Mouse (Mus musculus): Measurements from ENCODE around the gene Ndufs1. TPM values are rescaled to one million over a fixed set of nuclear protein-coding genes. Genes with fewer than 3 reads are reported as not detected.

Ndufs1 gene
- total and polyA plus RNA-seq, 2 experiments from 2014 or later: 105 to 148 TPM

- Histone ChIP-seq H3K4me2 (ENCODE audit: low read depth, low read length) (no peak overlapping the region), H3K9me3 (ENCODE audit: low read length) (no peaks in the 10 kb centered on the region), H3K9ac (replicated peaks; ENCODE audit: low read length) (no peak overlapping the region), H3K4me1 (ENCODE audit: insufficient read depth, low read length) (peaks cover 5% of the 10 kb centered on the region; the same call in 1 of the 2 replicates), H3K27me3 (ENCODE audit: insufficient read depth, low read length) (no peaks in the 10 kb centered on the region), H3K27ac (no peak overlapping the region), H3K36me3 (ENCODE audit: insufficient read depth, low read length) (peaks cover 23% of the 10 kb centered on the region), H3K4me3 (ENCODE audit: low read length) (no peak overlapping the region)
- no peak for DNase-seq (ENCODE audit: low spot score)
- no peak for TF ChIP-seq CTCF (IDR thresholded peaks at IDR 0.05; ENCODE audit: low read depth)
- ATAC-seq: no peak
- WGBS: 94% methylated on average over 2 of the region's 2 CpGs
Observed at GRCm38 (mm10) chr1:63120382-63120781, 56.3 kb downstream of the Ndufs1 start.

GRCm38 (mm10) chr1:63119675-63120074, 57.0 kb downstream of the Ndufs1 start:
- WGBS: 86% methylated on average over 4 of the region's 4 CpGs
- H3K27ac ChIP-seq: no peak overlapping the region
- H3K4me1 ChIP-seq (ENCODE audit: insufficient read depth, low read length): peaks cover 5% of the 10 kb centered on the region; the same call in 1 of the 2 replicates
- TF ChIP-seq CTCF (IDR thresholded peaks at IDR 0.05; ENCODE audit: low read depth): no peak
- H3K4me2 ChIP-seq (ENCODE audit: low read depth, low read length): no peak overlapping the region
- H3K9me3 ChIP-seq (ENCODE audit: low read length): no peaks in the 10 kb centered on the region
- H3K36me3 ChIP-seq (ENCODE audit: insufficient read depth, low read length): peaks cover 23% of the 10 kb centered on the region
- no peaks in the 10 kb centered on the region for H3K27me3 ChIP-seq (ENCODE audit: insufficient read depth, low read length)
- ATAC-seq (no peak), DNase-seq (ENCODE audit: low spot score) (no peak)
- H3K4me3 ChIP-seq (ENCODE audit: low read length): no peak overlapping the region
- H3K9ac ChIP-seq (replicated peaks; ENCODE audit: low read length): no peak overlapping the region

- Histone ChIP-seq H3K4me1 (ENCODE audit: insufficient read depth, low read length) (peaks cover 6% of the 10 kb centered on the region), H3K36me3 (ENCODE audit: insufficient read depth, low read length) (peaks cover 7% of the 10 kb centered on the region; the same call in 1 of the 2 replicates), H3K27ac (peak overlapping the region; percentile 98; the same call in 1 of the 2 replicates), H3K27me3 (ENCODE audit: insufficient read depth, low read length) (no peaks in the 10 kb centered on the region), H3K4me3 (ENCODE audit: low read length) (peak overlapping the region; percentile 97), H3K4me2 (ENCODE audit: low read depth, low read length) (peak overlapping the region; percentile 94), H3K9ac (replicated peaks; ENCODE audit: low read length) (peak overlapping the region; percentile 100; the same call in 1 of the 2 replicates), H3K9me3 (ENCODE audit: low read length) (no peaks in the 10 kb centered on the region)
- no peak for TF ChIP-seq CTCF (IDR thresholded peaks at IDR 0.05; ENCODE audit: low read depth)
- no peak for ATAC-seq
- no peak for DNase-seq (ENCODE audit: low spot score)
- 49% methylated on average over 3 of the region's 3 CpGs for WGBS
Observed at GRCm38 (mm10) chr1:63115540-63115939, 61.1 kb downstream of the Ndufs1 start.

- DNase-seq (ENCODE audit: low spot score) (no peak), ATAC-seq (no peak)
- peaks cover 3% of the 10 kb centered on the region; the same call in 1 of the 2 replicates for H3K36me3 ChIP-seq (ENCODE audit: insufficient read depth, low read length)
- H3K4me2 ChIP-seq (ENCODE audit: low read depth, low read length): peak overlapping the region; percentile 94
- peak overlapping the region; percentile 97 for H3K4me3 ChIP-seq (ENCODE audit: low read length)
- WGBS: 11% methylated on average over 4 of the region's 4 CpGs
- peak overlapping the region; percentile 98 for H3K27ac ChIP-seq
- TF ChIP-seq CTCF (IDR thresholded peaks at IDR 0.05; ENCODE audit: low read depth): no peak
- peak overlapping the region; percentile 100 for H3K9ac ChIP-seq (replicated peaks; ENCODE audit: low read length)
- no peaks in the 10 kb centered on the region for H3K9me3 ChIP-seq (ENCODE audit: low read length)
- no peaks in the 10 kb centered on the region for H3K27me3 ChIP-seq (ENCODE audit: insufficient read depth, low read length)
- H3K4me1 ChIP-seq (ENCODE audit: insufficient read depth, low read length): peaks cover 9% of the 10 kb centered on the region
Observed at GRCm38 (mm10) chr1:63115096-63115495, 61.5 kb downstream of the Ndufs1 start.

GRCm38 (mm10) chr1:63114136-63114781, 62.4 kb downstream of the Ndufs1 start, which contains the start of gene Ino80d:
Gene Ino80d (minus strand): TSS chr1:63114667.
- peak within 1 kb of the TSS; percentile 98 for H3K27ac ChIP-seq

GRCm38 (mm10) chr1:63113274-63114135, 63.1 kb downstream of the Ndufs1 start:
- peak; percentile 49 for DNase-seq (ENCODE audit: low spot score)
- Histone ChIP-seq H3K4me3 (ENCODE audit: low read length) (peak overlapping the region; percentile 97), H3K36me3 (ENCODE audit: insufficient read depth, low read length) (no peaks in the 10 kb centered on the region), H3K9ac (replicated peaks; ENCODE audit: low read length) (peak overlapping the region; percentile 100), H3K9me3 (ENCODE audit: low read length) (no peaks in the 10 kb centered on the region), H3K27ac (peak overlapping the region; percentile 98), H3K4me2 (ENCODE audit: low read depth, low read length) (peak overlapping the region; percentile 94), H3K4me1 (ENCODE audit: insufficient read depth, low read length) (peaks cover 9% of the 10 kb centered on the region), H3K27me3 (ENCODE audit: insufficient read depth, low read length) (no peaks in the 10 kb centered on the region)
- WGBS: under 1% methylated on average over 70 of the region's 92 CpGs
- TF ChIP-seq CTCF (IDR thresholded peaks at IDR 0.05; ENCODE audit: low read depth): no peak
- peak; percentile 53 for ATAC-seq

More at GRCm38 (mm10) chr1:63114136-63114781, 62.4 kb downstream of the Ndufs1 start, which contains the start of gene Ino80d:
- WGBS: under 1% methylated on average over 41 of the region's 42 CpGs
- Histone ChIP-seq H3K9ac (replicated peaks; ENCODE audit: low read length) (peak within 1 kb of the TSS; percentile 100), H3K9me3 (ENCODE audit: low read length) (no peaks in the 10 kb centered on the region), H3K27me3 (ENCODE audit: insufficient read depth, low read length) (no peaks in the 10 kb centered on the region), H3K4me1 (ENCODE audit: insufficient read depth, low read length) (peaks cover 9% of the 10 kb centered on the region), H3K4me2 (ENCODE audit: low read depth, low read length) (peak within 1 kb of the TSS; percentile 94), H3K36me3 (ENCODE audit: insufficient read depth, low read length) (no peaks in the 10 kb centered on the region), H3K4me3 (ENCODE audit: low read length) (peak within 1 kb of the TSS; percentile 97)
- peak; percentile 79 for TF ChIP-seq CTCF (IDR thresholded peaks at IDR 0.05; ENCODE audit: low read depth)
- ATAC-seq (peak; percentile 94), DNase-seq (ENCODE audit: low spot score) (peak; percentile 92)

Data from hindbrain, postnatal 0 days (tissue).